Mouse (Mus musculus) embryonic fibroblast, embryonic 13.5 days (primary cell): ENCODE results near the gene Spink4.

Source experiments
- CTCF ChIP-seq: IDR thresholded peaks from 2 replicates; pipeline ENCODE4 v1.5.1; 2011; ENCODE audit warnings: mild to moderate bottlenecking, control low read depth, low read length, moderate library complexity, borderline replicate concordance; ENCODE audit not compliant: insufficient read depth
- POLR2A ChIP-seq: IDR thresholded peaks from 2 replicates; pipeline ENCODE4 v1.6.1; 2011; ENCODE audit warnings: low read depth, mild to moderate bottlenecking, control low read depth, low read length, moderate library complexity

DNA sequence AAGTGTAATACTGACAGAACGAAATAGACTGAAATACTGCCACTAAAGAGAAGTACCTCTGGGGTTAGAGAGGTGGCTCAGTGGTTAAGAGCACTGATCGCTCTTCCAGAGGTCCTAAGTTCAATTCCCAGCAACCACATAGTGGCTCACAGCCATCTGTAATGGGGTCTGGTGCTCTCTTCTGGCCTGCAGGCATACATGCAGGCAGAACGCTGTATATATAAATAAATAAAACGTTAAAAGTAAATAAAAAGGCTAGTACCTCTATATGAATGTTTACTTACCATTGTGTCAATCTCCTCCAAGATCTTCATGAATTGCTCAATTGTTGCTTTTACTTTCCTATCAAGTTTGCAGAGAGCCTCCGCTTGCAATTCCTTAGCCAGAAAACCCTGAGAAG lies 18.9 kb downstream of the Spink4 start:
- TF ChIP-seq CTCF (no peak), POLR2A (no peak)
